ENCODE assay signal across 8 mouse cellular contexts in the genomic region with DNA sequence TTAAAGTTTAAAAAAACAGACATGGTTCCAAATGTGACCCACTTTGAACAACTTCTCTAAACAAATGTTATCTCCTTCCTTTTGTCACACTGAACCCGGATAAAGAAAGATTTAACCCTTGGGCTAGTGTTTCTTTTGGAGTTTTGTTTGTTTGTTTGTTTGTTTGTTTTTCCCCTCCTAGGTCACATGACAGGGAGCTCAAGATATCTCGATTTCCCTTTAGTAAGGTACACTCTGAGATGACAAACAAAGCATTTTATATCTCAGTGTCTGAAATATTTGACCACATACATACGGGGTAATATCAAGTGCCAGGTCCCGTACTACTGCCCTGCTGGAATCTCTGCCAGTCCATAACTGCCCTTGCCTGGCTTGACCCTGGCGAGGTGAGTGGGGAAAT. TPM values are rescaled to one million over a fixed set of nuclear protein-coding genes. Genes with fewer than 3 reads are reported as not detected.
A peak's percentile ranks its signal among the peaks of the same experiment; 100 is the strongest.
DNase-seq lines count a peak whose midpoint lies in the region; ATAC-seq and TF ChIP-seq lines count a peak whose summit lies in the region.

No protein-coding gene starts in this region.

- H3K27me3 ChIP-seq in forebrain, embryonic 11.5 days (ENCODE audit: control insufficient read depth, insufficient read depth, low read length), result no peaks in the 10 kb centered on the region
- 0 out of 2 replicates have a peak, but pooled peaks cover 2% of the 10 kb centered on the region for H3K27me3 ChIP-seq in forebrain, embryonic 16.5 days (replicated peaks; ENCODE audit: control insufficient read depth, insufficient read depth, low read length)
- no peaks in the 10 kb centered on the region for H3K27me3 ChIP-seq in stomach, embryonic 14.5 days (ENCODE audit: control insufficient read depth, insufficient read depth, low read length)
- no peaks in the 10 kb centered on the region for H3K27me3 ChIP-seq in stomach, postnatal 0 days (ENCODE audit: control insufficient read depth, insufficient read depth, low read length)
- H3K27me3 ChIP-seq in liver, embryonic 16.5 days (ENCODE audit: control insufficient read depth, insufficient read depth, low read depth, low read length), result no peaks in the 10 kb centered on the region

- TF ChIP-seq EP300 in stomach, postnatal 0 days (optimal IDR thresholded peaks at IDR 0.05), result no peak

- H3K27ac ChIP-seq in forebrain, embryonic 11.5 days (ENCODE audit: low read depth, low read length), result no peak overlapping the region
- no peak overlapping the region for H3K27ac ChIP-seq in forebrain, embryonic 16.5 days (ENCODE audit: low read length)
- no peak overlapping the region for H3K27ac ChIP-seq in stomach, embryonic 14.5 days (ENCODE audit: low read length)
- H3K27ac ChIP-seq in stomach, postnatal 0 days (replicated peaks), result no peak overlapping the region
- H3K27ac ChIP-seq in liver, embryonic 16.5 days (ENCODE audit: low read length), result no peak overlapping the region

- WGBS in forebrain, embryonic 11.5 days, result 37% methylated on average over 5 of the region's 5 CpGs
- 30% methylated on average over 5 of the region's 5 CpGs for WGBS in forebrain, embryonic 16.5 days
- 39% methylated on average over 5 of the region's 5 CpGs for WGBS in stomach, embryonic 14.5 days
- 47% methylated on average over 5 of the region's 5 CpGs for WGBS in stomach, postnatal 0 days
- 25% methylated on average over 5 of the region's 5 CpGs for whole genome bisulfite sequencing in liver, embryonic 16.5 days (ENCODE audit: insufficient replicate concordance)

- no peak overlapping the region for H3K9ac ChIP-seq in forebrain, embryonic 11.5 days (ENCODE audit: low read length)
- H3K9ac ChIP-seq in forebrain, embryonic 16.5 days (replicated peaks; ENCODE audit: low read depth, low read length), result no peak overlapping the region
- 0 out of 2 replicates have a peak overlapping the region, but pooled peaks have one; percentile 0 for H3K9ac ChIP-seq in stomach, embryonic 14.5 days (replicated peaks; ENCODE audit: low read depth, low read length)
- no peak overlapping the region for H3K9ac ChIP-seq in stomach, postnatal 0 days (ENCODE audit: low read length)
- peak overlapping the region; percentile 48 for H3K9ac ChIP-seq in liver, embryonic 16.5 days (ENCODE audit: low read depth, low read length)

- peak overlapping the region; percentile 24 for H3K4me3 ChIP-seq in forebrain, embryonic 11.5 days (ENCODE audit: low read depth, low read length)
- H3K4me3 ChIP-seq in forebrain, embryonic 16.5 days (replicated peaks; ENCODE audit: low read length), result no peak overlapping the region
- no peak overlapping the region for H3K4me3 ChIP-seq in stomach, embryonic 14.5 days (ENCODE audit: low read depth, low read length)
- no peak overlapping the region for H3K4me3 ChIP-seq in stomach, postnatal 0 days (ENCODE audit: low read depth, low read length)
- peak overlapping the region; percentile 64 for H3K4me3 ChIP-seq in liver, embryonic 16.5 days (ENCODE audit: low read depth, low read length)

- intact Hi-C loops in left cerebral cortex, postnatal 10 days (cut with DNase I), result no loop called here

- no peaks in the 10 kb centered on the region for H3K36me3 ChIP-seq in forebrain, embryonic 11.5 days (ENCODE audit: control insufficient read depth, insufficient read depth, low read length)
- H3K36me3 ChIP-seq in forebrain, embryonic 16.5 days (ENCODE audit: control insufficient read depth, insufficient read depth), result no peaks in the 10 kb centered on the region
- H3K36me3 ChIP-seq in stomach, embryonic 14.5 days (ENCODE audit: control insufficient read depth, insufficient read depth, low read length), result no peaks in the 10 kb centered on the region
- no peaks in the 10 kb centered on the region for H3K36me3 ChIP-seq in stomach, postnatal 0 days (ENCODE audit: control insufficient read depth, insufficient read depth, low read length)
- no peaks in the 10 kb centered on the region for H3K36me3 ChIP-seq in liver, embryonic 16.5 days (ENCODE audit: control insufficient read depth, insufficient read depth)

- no peaks in the 10 kb centered on the region; the same call in 1 of the 2 replicates for H3K4me1 ChIP-seq in forebrain, embryonic 11.5 days (replicated peaks; ENCODE audit: control insufficient read depth, insufficient read depth, low read length)
- H3K4me1 ChIP-seq in forebrain, embryonic 16.5 days (replicated peaks; ENCODE audit: control insufficient read depth, insufficient read depth, low read length), result no peaks in the 10 kb centered on the region
- no peaks in the 10 kb centered on the region for H3K4me1 ChIP-seq in stomach, embryonic 14.5 days (ENCODE audit: control insufficient read depth, insufficient read depth, low read length)
- H3K4me1 ChIP-seq in stomach, postnatal 0 days (replicated peaks; ENCODE audit: control insufficient read depth, insufficient read depth), result no peaks in the 10 kb centered on the region
- no peaks in the 10 kb centered on the region for H3K4me1 ChIP-seq in liver, embryonic 16.5 days (ENCODE audit: control insufficient read depth, low read depth, low read length)

- TF ChIP-seq CTCF in stomach, postnatal 0 days (IDR thresholded peaks at IDR 0.05; ENCODE audit: low read depth), result no peak

- H3K4me2 ChIP-seq in forebrain, embryonic 11.5 days (ENCODE audit: low read depth, low read length, severe bottlenecking), result peak overlapping the region; percentile 46
- H3K4me2 ChIP-seq in forebrain, embryonic 16.5 days (ENCODE audit: low read length), result no peak overlapping the region
- H3K4me2 ChIP-seq in stomach, embryonic 14.5 days (replicated peaks; ENCODE audit: low read depth, low read length), result peak overlapping the region; percentile 37
- H3K4me2 ChIP-seq in stomach, postnatal 0 days (replicated peaks; ENCODE audit: low read depth), result no peak overlapping the region
- peak overlapping the region; percentile 69 for H3K4me2 ChIP-seq in liver, embryonic 16.5 days (ENCODE audit: low read depth, low read length)

- H3K9me3 ChIP-seq in forebrain, embryonic 11.5 days (ENCODE audit: control insufficient read depth, low read length), result no peaks in the 10 kb centered on the region
- peaks cover 3% of the 10 kb centered on the region; the same call in 1 of the 2 replicates for H3K9me3 ChIP-seq in forebrain, embryonic 16.5 days (ENCODE audit: control insufficient read depth, low read length)
- H3K9me3 ChIP-seq in stomach, embryonic 14.5 days (ENCODE audit: control insufficient read depth, low read depth, low read length), result no peaks in the 10 kb centered on the region
- no peaks in the 10 kb centered on the region for H3K9me3 ChIP-seq in stomach, postnatal 0 days (ENCODE audit: control insufficient read depth, low read length)
- H3K9me3 ChIP-seq in liver, embryonic 16.5 days (replicated peaks; ENCODE audit: control insufficient read depth, low read length), result no peaks in the 10 kb centered on the region

- no peak for ATAC-seq in forebrain, embryonic 11.5 days (replicated peaks; ENCODE audit: low FRiP score)
- ATAC-seq in forebrain, embryonic 16.5 days, result no peak
- no peak for ATAC-seq in stomach, embryonic 14.5 days (ENCODE audit: insufficient number of reproducible peaks, insufficient read depth, low FRiP score, low read depth)
- no peak for ATAC-seq in stomach, postnatal 0 days (ENCODE audit: low FRiP score, low TSS enrichment)
- no peak for ATAC-seq in liver, embryonic 16.5 days (ENCODE audit: low read depth)
- no peak for ATAC-seq in inflammation-experienced regulatory T-cells, adult 6 months
- ATAC-seq in monocyte, adult 5-6 weeks (replicated peaks; ENCODE audit: insufficient number of reproducible peaks, low FRiP score, low TSS enrichment, poor library complexity, severe bottlenecking), result no peak

- DNase-seq in forebrain, embryonic 11.5 days (ENCODE audit: low spot score), result no peak
- DNase-seq in stomach, postnatal 0 days (ENCODE audit: low spot score), result no peak
- no peak for DNase-seq in left cerebral cortex, postnatal 10 days (ENCODE audit: extremely low spot score in 1 of 2, low spot score in 2 of 2)

RNA-seq across cellular contexts. Expression of gene Hist1h2br, which starts 49.9 kb away (rescaled TPM):
- 22.4 and 27.2 TPM in 2 replicates for polyA plus RNA-seq in forebrain, embryonic 11.5 days (2014; fragmentation: Nextera tagmentation; extraction: Ambion mirVana)
- polyA plus RNA-seq in forebrain, embryonic 16.5 days (2015; fragmentation: Nextera tagmentation; extraction: Ambion mirVana), result 7.8 and 8.3 TPM in 2 replicates
- polyA plus RNA-seq in stomach, embryonic 14.5 days (2014; fragmentation: Nextera tagmentation; extraction: Ambion mirVana), result 24.3 and 25.5 TPM in 2 replicates
- 8.1 and 10.0 TPM in 2 replicates for polyA plus RNA-seq in stomach, postnatal 0 days (2015; fragmentation: Nextera tagmentation; extraction: Ambion mirVana)
- polyA plus RNA-seq in liver, embryonic 16.5 days (2015; fragmentation: Nextera tagmentation; extraction: Ambion mirVana), result 24.7 and 33.6 TPM in 2 replicates
- total RNA-seq in left cerebral cortex, postnatal 10 days (2021), result 10 to 100 TPM; 47.5 to 49.6 TPM
- polyA plus RNA-seq in inflammation-experienced regulatory T-cells, adult 6 months (2017; shearing (Covaris generic)), result 10 to 100 TPM in 1 of 3 experiments, 1 to 10 TPM in 1, not detected in 1; 6.1 to 12.2 TPM
- total RNA-seq in monocyte, adult 5-6 weeks (2017), result 18.5 to 55.6 TPM (median 45.1 TPM) in 3 replicates

RNA-seq across cellular contexts. Expression of gene Hist1h2ap, which starts 50.1 kb away (rescaled TPM):
- polyA plus RNA-seq in forebrain, embryonic 11.5 days (2014; fragmentation: Nextera tagmentation; extraction: Ambion mirVana), result 5,982 and 6,086 TPM in 2 replicates
- polyA plus RNA-seq in forebrain, embryonic 16.5 days (2015; fragmentation: Nextera tagmentation; extraction: Ambion mirVana), result 1,189 and 1,296 TPM in 2 replicates
- polyA plus RNA-seq in stomach, embryonic 14.5 days (2014; fragmentation: Nextera tagmentation; extraction: Ambion mirVana), result 3,565 and 4,516 TPM in 2 replicates
- 1,237 and 1,874 TPM in 2 replicates for polyA plus RNA-seq in stomach, postnatal 0 days (2015; fragmentation: Nextera tagmentation; extraction: Ambion mirVana)
- 3,914 and 4,206 TPM in 2 replicates for polyA plus RNA-seq in liver, embryonic 16.5 days (2015; fragmentation: Nextera tagmentation; extraction: Ambion mirVana)
- total RNA-seq in left cerebral cortex, postnatal 10 days (2021), result 10 to 100 TPM; 66.4 to 75.9 TPM
- 100 to 1,000 TPM in 1 of 3 experiments, 10 to 100 TPM in 2; 58.0 to 576 (median 60.6) TPM for polyA plus RNA-seq in inflammation-experienced regulatory T-cells, adult 6 months (2017; shearing (Covaris generic))
- 9.0 to 155 TPM (median 73.9 TPM) in 3 replicates for total RNA-seq in monocyte, adult 5-6 weeks (2017)

RNA-seq across cellular contexts. Expression of gene Hist1h4n, which starts 51.4 kb away (rescaled TPM):
- 14.3 and 14.6 TPM in 2 replicates for polyA plus RNA-seq in forebrain, embryonic 11.5 days (2014; fragmentation: Nextera tagmentation; extraction: Ambion mirVana)
- polyA plus RNA-seq in forebrain, embryonic 16.5 days (2015; fragmentation: Nextera tagmentation; extraction: Ambion mirVana), result 5.9 and 6.4 TPM in 2 replicates
- polyA plus RNA-seq in stomach, embryonic 14.5 days (2014; fragmentation: Nextera tagmentation; extraction: Ambion mirVana), result 18.2 and 28.4 TPM in 2 replicates
- polyA plus RNA-seq in stomach, postnatal 0 days (2015; fragmentation: Nextera tagmentation; extraction: Ambion mirVana), result 4.0 and 4.6 TPM in 2 replicates
- 25.5 and 40.3 TPM in 2 replicates for polyA plus RNA-seq in liver, embryonic 16.5 days (2015; fragmentation: Nextera tagmentation; extraction: Ambion mirVana)
- total RNA-seq in left cerebral cortex, postnatal 10 days (2021), result 10 to 100 TPM; 21.2 to 27.5 TPM
- polyA plus RNA-seq in inflammation-experienced regulatory T-cells, adult 6 months (2017; shearing (Covaris generic)), result 1 to 10 TPM in 2 of 3 experiments, not detected in 1; 6.5 to 9.3 TPM
- 19.1 to 188 TPM (median 85.7 TPM) in 3 replicates for total RNA-seq in monocyte, adult 5-6 weeks (2017)

Comparison
In these comparisons a context has a peak if more than half of its experiments do, and no peak if none do; other contexts are left out.
1. H3K4me2 ChIP-seq: peak in forebrain, embryonic 11.5 days (single experiment), stomach, embryonic 14.5 days (single experiment) and liver, embryonic 16.5 days (single experiment); none in forebrain, embryonic 16.5 days (single experiment) and stomach, postnatal 0 days (single experiment).
2. H3K4me3 ChIP-seq: peak in forebrain, embryonic 11.5 days (single experiment) and liver, embryonic 16.5 days (single experiment); none in forebrain, embryonic 16.5 days (single experiment), stomach, embryonic 14.5 days (single experiment) and stomach, postnatal 0 days (single experiment).
3. H3K9ac ChIP-seq: peak in stomach, embryonic 14.5 days (single experiment) and liver, embryonic 16.5 days (single experiment); none in forebrain, embryonic 11.5 days (single experiment), forebrain, embryonic 16.5 days (single experiment) and stomach, postnatal 0 days (single experiment).